Mouse (Mus musculus) hindbrain, embryonic 15.5 days (tissue): ENCODE results near the gene Camta1. TPM values are rescaled to one million over a fixed set of nuclear protein-coding genes. Genes with fewer than 3 reads are reported as not detected.
"Not testable (repeated sequence)": the region's sequence is repeated elsewhere in the genome, so short reads cannot be mapped to it uniquely, and the experiment has no call there.

ENCODE experiments used
- ATAC-seq: fragments of 200-750 bp; cut with Nextera tagmentation; 2 replicates; pipeline ENCODE4 v1.8.0; 2017; ENCODE audit warnings: low read depth, moderate number of reproducible peaks, moderate TSS enrichment; ENCODE audit not compliant: low FRiP score
- H3K27ac ChIP-seq: fragments of 300-500 bp; sonication (generic); replicated peaks from 2 replicates; pipeline ENCODE4 v1.5.1; 2015; ENCODE audit warnings: mild to moderate bottlenecking, inconsistent platforms
- H3K27me3 ChIP-seq: fragments of 300-500 bp; sonication (generic); 2 replicates; pipeline ENCODE4 v1.6.1; 2015; ENCODE audit warnings: control low read depth, inconsistent platforms
- H3K36me3 ChIP-seq: fragments of 300-500 bp; sonication (generic); 2 replicates; pipeline ENCODE4 v1.6.1; 2015; ENCODE audit warnings: control low read depth, inconsistent platforms
- H3K4me1 ChIP-seq: fragments of 300-500 bp; sonication (generic); replicated peaks from 2 replicates; pipeline ENCODE4 v1.6.1; 2015; ENCODE audit warnings: control low read depth, inconsistent platforms
- H3K4me2 ChIP-seq: fragments of 300-500 bp; sonication (generic); 2 replicates; pipeline ENCODE4 v1.6.1; 2015; ENCODE audit warnings: moderate library complexity, mild to moderate bottlenecking, inconsistent platforms
- H3K4me3 ChIP-seq: fragments of 300-500 bp; sonication (generic); 2 replicates; pipeline ENCODE4 v1.5.1; 2015; ENCODE audit warnings: mild to moderate bottlenecking, inconsistent platforms
- H3K9ac ChIP-seq: fragments of 300-500 bp; sonication (generic); 2 replicates; pipeline ENCODE4 v1.6.1; 2015; ENCODE audit warnings: inconsistent platforms
- H3K9me3 ChIP-seq: fragments of 300-500 bp; sonication (generic); 2 replicates; pipeline ENCODE4 v1.6.1; 2016; ENCODE audit warnings: control low read depth, inconsistent platforms
- WGBS: fragments of 180-500 bp; shearing (Covaris S2); methylation state at CpG from one replicate; pipeline ENCODE4 v1.1.7; 2015; 5-methylcytosine and 5-hydroxymethylcytosine counted together
- polyA plus RNA-seq: library from polyadenylated mRNA; unstranded; fragments of >200 nt; fragmentation: Nextera tagmentation; extraction: Ambion mirVana; gene quantifications from 2 replicates; pipeline ENCODE4 v1.2.1, GENCODE M21; 2015

Camta1 gene
- polyA plus RNA-seq, 1 experiment from 2014 or later, result 150 TPM

DNA sequence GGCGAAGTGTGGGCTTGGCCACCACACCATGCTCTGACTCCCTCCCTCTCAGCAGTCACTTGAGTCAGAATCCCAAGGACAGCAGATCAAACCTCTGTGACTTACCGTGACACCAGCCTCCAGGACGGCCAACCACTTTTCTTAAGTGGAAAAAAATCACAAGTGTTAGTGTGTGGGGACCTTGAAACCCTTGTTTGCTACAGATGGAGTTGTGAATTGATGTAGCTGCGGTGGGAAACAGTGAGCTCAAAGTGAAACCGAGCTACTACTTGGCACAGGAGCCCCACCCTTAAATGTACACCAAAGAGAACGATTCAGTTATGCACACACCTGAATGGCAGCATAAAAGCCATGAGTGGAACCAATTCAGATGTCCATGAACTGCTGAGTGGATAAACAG lies 936.7 kb downstream of the Camta1 start:
- Histone ChIP-seq H3K36me3 (no peaks in the 10 kb centered on the region), H3K9me3 (no peaks in the 10 kb centered on the region), H3K27ac (no peak overlapping the region), H3K9ac (no peak overlapping the region), H3K27me3 (no peaks in the 10 kb centered on the region), H3K4me2 (no peak overlapping the region), H3K4me3 (no peak overlapping the region), H3K4me1 (no peaks in the 10 kb centered on the region; the same call in 1 of the 2 replicates)
- ATAC-seq, result no peak
- 88% methylated on average over 6 of the region's 6 CpGs for WGBS

DNA sequence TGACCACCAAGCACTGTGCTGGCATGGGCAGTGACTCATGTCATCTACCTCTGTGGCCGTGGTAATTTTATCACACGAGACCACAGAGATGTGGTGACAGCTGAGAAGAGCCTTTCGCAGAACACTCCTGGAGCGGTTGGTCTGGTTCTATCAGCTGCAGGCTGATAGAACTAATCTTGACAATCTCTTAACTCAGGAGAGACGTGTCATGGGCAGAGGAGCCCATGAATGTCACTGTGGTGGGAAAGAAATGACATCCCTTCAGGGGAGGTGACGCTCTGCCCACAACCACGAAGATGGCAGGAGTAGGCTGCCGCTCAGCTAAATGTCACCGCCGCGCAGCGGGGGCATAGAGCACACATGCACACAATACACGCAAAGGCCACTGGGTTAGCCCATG lies 937.4 kb downstream of the Camta1 start:
- ATAC-seq, result no peak
- H3K4me1 ChIP-seq, result no peaks in the 10 kb centered on the region; the same call in 1 of the 2 replicates
- H3K9me3 ChIP-seq, result no peaks in the 10 kb centered on the region
- H3K27me3 ChIP-seq, result no peaks in the 10 kb centered on the region
- no peak overlapping the region for H3K9ac ChIP-seq
- H3K4me3 ChIP-seq, result no peak overlapping the region
- H3K4me2 ChIP-seq, result no peak overlapping the region
- no peak overlapping the region for H3K27ac ChIP-seq
- H3K36me3 ChIP-seq, result no peaks in the 10 kb centered on the region
- 88% methylated on average over 13 of the region's 13 CpGs for WGBS

DNA sequence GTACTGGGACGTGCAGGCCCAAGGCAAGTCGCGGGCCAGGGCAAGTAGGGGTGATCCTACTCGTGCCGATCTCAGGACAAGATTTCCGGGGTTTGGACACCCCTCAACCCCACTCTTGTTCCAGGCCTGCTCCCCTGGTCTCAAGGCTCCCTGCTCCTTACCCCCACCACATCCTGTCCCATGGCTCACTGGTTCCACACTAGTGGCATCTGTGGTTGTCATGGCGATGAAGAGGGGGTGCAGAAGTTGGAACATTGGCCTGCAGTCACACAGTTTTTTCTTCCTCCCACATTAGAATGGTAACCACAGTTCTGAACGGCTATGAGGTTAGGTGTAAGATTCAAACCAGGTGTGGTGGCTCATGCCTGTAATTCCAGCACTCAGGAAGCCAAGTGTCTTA lies 940.5 kb downstream of the Camta1 start:
- Histone ChIP-seq H3K4me1 (no peaks in the 10 kb centered on the region), H3K27ac (no peak overlapping the region), H3K36me3 (no peaks in the 10 kb centered on the region), H3K4me2 (no peak overlapping the region), H3K9ac (no peak overlapping the region), H3K4me3 (no peak overlapping the region), H3K27me3 (no peaks in the 10 kb centered on the region), H3K9me3 (no peaks in the 10 kb centered on the region)
- ATAC-seq, result no peak
- WGBS, result 86% methylated on average over 8 of the region's 8 CpGs

DNA sequence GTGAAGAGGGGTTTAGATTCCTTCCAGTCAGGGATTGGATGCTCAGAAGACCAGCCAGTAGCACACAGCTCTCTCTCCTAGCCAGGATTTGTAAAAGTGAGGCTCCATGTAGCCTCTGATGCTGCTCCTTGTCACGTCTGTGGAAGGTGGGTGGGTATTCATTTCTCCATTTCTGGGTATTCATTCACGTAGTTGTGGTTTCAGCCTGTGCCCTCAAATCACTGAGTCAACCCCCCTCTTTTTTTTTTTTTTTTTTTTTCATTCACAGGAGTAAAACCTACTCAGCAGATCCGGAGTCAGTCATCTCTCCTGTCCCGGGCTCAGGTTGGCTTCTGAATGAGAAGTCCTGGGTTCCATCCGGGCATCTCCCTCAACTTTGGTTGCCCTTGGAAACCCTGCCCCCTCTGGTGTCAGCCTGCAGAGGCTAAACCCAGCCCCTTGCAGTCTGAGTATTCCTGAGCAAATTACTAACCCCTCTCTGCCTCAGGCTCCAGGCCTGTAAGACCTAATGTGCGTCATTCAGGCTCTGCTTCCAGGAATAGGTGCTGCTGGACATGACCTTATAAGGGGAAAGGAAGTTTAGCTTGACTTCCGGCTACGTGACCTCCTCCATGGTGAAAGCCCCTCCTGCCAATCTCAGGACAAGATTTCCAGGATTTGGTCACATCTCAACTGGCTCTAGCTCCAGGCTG lies 944.2 kb downstream of the Camta1 start:
- Histone ChIP-seq H3K27ac (no peak overlapping the region), H3K9ac (no peak overlapping the region), H3K9me3 (no peaks in the 10 kb centered on the region), H3K36me3 (no peaks in the 10 kb centered on the region), H3K27me3 (no peaks in the 10 kb centered on the region), H3K4me1 (peaks cover 20% of the 10 kb centered on the region), H3K4me3 (no peak overlapping the region), H3K4me2 (no peak overlapping the region)
- no peak for ATAC-seq
- WGBS, result 71% methylated on average over 8 of the region's 8 CpGs

DNA sequence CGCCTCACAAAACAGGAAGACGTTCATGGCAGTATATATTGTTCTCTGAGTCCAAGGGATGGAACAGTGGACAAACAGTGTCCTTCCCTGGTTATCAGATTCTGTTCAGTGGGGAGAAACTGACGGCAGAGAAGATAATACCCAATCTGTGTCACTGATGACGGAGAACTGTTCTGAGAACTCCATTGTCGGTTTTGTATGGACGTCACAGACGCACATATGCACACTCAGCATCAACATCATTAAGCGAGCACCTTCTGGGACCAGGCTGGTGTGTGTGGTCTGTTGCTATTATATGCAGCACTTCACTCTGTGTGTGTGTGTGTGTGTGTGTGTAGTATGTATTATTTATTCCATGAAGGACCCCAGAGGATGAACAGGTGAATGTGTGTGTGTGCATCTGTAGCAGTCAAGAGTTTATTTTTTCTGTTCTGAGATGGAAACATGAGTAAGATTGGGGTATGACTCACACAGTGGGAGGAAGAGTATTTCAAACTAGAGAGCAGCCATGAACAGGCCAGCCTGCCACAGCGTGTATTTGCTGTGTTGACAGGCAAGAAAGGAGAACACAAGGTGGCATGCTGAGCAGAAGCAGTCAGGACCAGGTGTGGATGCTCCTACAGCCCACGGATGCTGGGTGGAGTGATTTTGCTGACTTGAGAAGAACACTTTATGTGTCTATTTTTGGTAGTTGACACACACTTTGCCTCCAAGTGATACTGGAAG lies 946.3 kb downstream of the Camta1 start:
- no peaks in the 10 kb centered on the region for H3K9me3 ChIP-seq
- H3K27me3 ChIP-seq, result no peaks in the 10 kb centered on the region
- H3K4me2 ChIP-seq, result peak overlapping the region; percentile 74
- H3K9ac ChIP-seq, result peak overlapping the region; percentile 85
- no peaks in the 10 kb centered on the region for H3K36me3 ChIP-seq
- peaks cover 20% of the 10 kb centered on the region for H3K4me1 ChIP-seq
- ATAC-seq, result no peak
- 42% methylated on average over 10 of the region's 10 CpGs for WGBS
- peak overlapping the region; percentile 80 for H3K27ac ChIP-seq
- H3K4me3 ChIP-seq, result peak overlapping the region; percentile 73

DNA sequence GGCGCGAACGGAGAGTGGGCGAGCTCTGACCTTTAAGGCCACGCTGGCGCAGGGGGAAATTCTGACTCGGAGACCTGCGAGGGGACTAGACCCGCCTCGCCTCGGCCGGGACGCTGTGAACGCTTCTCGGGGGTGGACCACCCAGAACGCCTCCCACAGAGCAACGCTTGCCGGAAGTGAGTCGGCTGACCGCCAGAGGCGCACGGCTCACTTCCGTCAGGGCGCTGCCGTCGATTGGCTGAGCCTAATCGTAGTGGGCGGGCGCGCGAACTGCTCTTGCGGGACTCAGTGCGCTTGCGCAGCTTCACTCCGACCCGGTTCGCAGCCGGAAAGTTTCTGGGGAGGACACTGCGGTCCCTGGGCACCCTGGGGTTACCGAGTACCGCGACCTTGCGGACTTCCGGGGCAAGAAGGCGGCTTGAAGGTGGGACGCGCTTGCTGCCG lies 947.4 kb downstream of the Camta1 start, which contains the start of the genes Park7 and Tnfrsf9:
Gene Park7 (minus strand): TSS at position 148 of the 444 bp plus-strand sequence.
Gene Tnfrsf9 (plus strand): TSS at position 273 of the 444 bp plus-strand sequence.
- H3K4me3 ChIP-seq, result peak within 1 kb of the TSS; percentile 73
- H3K27ac ChIP-seq, result peak within 1 kb of the TSS; percentile 89
- under 1% methylated on average over 48 of the region's 48 CpGs for WGBS
- H3K27me3 ChIP-seq, result no peaks in the 10 kb centered on the region
- ATAC-seq, result peak; percentile 85
- H3K9me3 ChIP-seq, result no peaks in the 10 kb centered on the region
- peak within 1 kb of the TSS; percentile 85 for H3K9ac ChIP-seq
- no peaks in the 10 kb centered on the region for H3K36me3 ChIP-seq
- H3K4me1 ChIP-seq, result peaks cover 24% of the 10 kb centered on the region
- H3K4me2 ChIP-seq, result peak within 1 kb of the TSS; percentile 74

DNA sequence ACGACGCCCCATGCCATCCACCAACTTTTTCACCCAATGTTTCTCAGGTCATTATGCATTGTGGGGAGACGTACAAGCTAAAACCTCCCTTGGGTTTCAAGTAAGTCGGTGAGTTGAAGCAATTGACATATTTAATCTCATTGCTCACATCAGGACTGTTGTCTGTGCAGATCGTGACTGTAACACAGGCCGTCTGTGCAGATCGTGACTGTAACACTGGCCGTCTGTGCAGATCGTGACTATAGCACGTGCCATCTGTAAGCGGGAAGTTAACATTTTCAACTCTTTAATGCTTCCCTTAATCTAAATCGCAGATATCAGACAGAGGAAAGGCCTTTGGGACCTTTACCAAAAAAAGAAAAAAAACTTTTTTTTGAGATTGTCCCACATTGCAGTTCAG lies 947.9 kb downstream of the Camta1 start:
- ATAC-seq, result no peak
- no peaks in the 10 kb centered on the region for H3K36me3 ChIP-seq
- no peaks in the 10 kb centered on the region for H3K27me3 ChIP-seq
- peaks cover 28% of the 10 kb centered on the region for H3K4me1 ChIP-seq
- WGBS, result 19% methylated on average over 12 of the region's 12 CpGs
- H3K27ac ChIP-seq, result peak overlapping the region; percentile 89
- H3K9ac ChIP-seq, result peak overlapping the region; percentile 85
- no peaks in the 10 kb centered on the region for H3K9me3 ChIP-seq
- peak overlapping the region; percentile 74 for H3K4me2 ChIP-seq
- H3K4me3 ChIP-seq, result peak overlapping the region; percentile 73

DNA sequence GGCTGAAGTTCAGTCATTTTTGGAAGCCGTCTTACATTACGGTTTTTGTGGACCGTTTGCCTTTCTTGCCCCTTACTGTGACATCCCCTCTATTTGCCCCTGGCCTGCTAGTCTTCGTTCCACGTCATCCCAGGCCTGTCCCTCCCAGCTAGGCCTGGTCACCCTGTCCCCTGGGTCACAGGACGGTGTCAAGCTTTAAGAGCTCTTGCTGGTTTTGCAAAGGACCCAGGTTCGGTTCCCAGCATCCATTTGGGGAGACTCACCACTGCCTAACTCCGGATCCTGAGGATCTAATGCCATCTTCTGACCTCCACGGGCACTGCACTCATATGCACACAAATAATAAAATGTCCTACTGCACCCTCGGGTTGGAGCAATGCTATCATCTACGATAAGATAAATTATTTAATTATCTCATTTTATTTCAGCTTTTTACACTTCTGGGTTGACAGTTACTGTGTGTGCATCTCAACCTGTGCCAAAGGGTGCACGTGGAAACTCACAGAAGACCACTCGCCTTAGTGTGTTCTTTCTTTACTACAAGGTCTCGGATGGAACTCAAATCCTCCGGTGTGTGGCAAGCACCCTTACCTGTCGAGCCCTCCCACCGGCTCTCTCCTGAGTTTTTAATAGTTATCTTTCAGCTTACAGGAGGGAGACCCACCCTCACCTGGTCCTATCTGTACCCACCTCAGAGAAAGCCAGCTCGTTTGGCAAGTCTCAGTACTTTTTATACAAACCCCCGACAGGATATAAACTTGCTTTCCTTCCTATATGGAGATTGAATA lies 951.3 kb downstream of the Camta1 start:
- no peaks in the 10 kb centered on the region for H3K9me3 ChIP-seq
- H3K27me3 ChIP-seq, result no peaks in the 10 kb centered on the region
- peaks cover 6% of the 10 kb centered on the region for H3K36me3 ChIP-seq
- peak overlapping the region; percentile 71 for H3K27ac ChIP-seq
- ATAC-seq, result peak; percentile 16; the same call in 1 of the 2 replicates
- 85% methylated on average over 19 of the region's 19 CpGs for WGBS
- H3K9ac ChIP-seq, result no peak overlapping the region
- peak overlapping the region; percentile 54 for H3K4me3 ChIP-seq
- H3K4me1 ChIP-seq, result peaks cover 37% of the 10 kb centered on the region
- peak overlapping the region; percentile 75 for H3K4me2 ChIP-seq

DNA sequence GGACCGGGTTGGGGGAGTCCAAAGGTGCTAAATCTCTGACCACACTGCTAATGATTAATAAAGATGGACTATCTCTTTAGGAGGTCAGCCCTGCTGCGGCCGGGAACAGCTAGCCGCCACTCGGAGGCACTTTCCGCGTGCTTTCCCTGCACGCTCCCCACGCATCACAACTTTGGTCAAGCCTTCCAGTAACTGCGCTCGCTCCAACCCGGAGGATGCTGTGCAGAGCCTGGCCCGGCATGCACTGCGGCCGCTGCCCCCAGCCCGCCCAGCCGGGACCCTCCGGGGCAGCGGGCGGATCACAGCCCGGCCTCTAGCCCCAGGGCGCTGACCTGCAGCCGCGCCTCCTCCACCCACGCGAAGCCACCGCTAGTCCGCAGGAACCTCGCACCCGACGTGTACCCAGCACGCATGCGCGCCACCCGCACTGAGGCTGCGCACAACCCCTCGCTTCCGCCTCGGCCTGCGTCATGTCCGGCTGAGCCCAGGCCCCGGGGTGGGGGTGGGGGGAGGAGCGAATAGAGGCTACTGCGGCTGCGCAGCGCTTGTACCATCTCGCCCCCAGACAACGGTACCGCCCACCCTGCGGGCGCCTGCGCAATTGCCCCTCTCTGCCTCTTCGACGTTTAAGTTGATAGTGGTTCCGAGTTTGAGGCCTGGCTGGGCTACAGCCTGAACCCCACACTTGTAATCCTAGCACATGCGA lies 952.1 kb downstream of the Camta1 start:
- Histone ChIP-seq H3K9me3 (no peaks in the 10 kb centered on the region), H3K27me3 (no peaks in the 10 kb centered on the region), H3K4me2 (peak overlapping the region; percentile 75), H3K36me3 (peaks cover 12% of the 10 kb centered on the region), H3K27ac (peak overlapping the region; percentile 80), H3K4me1 (peaks cover 31% of the 10 kb centered on the region), H3K9ac (peak overlapping the region; percentile 64), H3K4me3 (peak overlapping the region; percentile 54)
- peak; percentile 92 for ATAC-seq
- under 1% methylated on average over 49 of the region's 56 CpGs for WGBS

DNA sequence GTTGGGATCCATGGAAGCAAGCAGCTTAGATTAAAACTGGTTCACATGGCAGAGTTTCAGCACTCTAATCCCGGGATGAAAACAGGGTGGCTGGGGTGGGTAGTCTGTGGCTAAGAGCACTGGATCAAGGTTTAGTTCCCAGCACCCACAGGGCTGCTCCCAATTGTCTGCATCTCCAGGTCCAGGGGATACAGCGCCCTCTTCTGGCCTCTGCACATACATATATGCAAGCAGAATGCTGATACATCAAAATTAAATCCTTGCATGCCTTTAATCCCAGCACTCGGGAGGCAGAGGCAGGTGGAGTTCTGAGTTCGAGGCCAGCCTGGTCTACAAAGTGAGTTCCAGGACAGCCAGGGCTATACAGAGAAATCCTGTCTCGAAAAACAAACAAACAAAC lies 953.2 kb downstream of the Camta1 start:
- not testable (repeated sequence) for H3K9me3 ChIP-seq, ATAC-seq, H3K27me3 ChIP-seq, H3K27ac ChIP-seq, H3K9ac ChIP-seq
- 76% methylated on average over 5 of the region's 5 CpGs for WGBS
- 0 out of 2 replicates have a peak overlapping the region, but pooled peaks have one; percentile 54 for H3K4me3 ChIP-seq
- H3K4me1 ChIP-seq, result peaks cover 28% of the 10 kb centered on the region
- peak overlapping the region; percentile 75 for H3K4me2 ChIP-seq
- H3K36me3 ChIP-seq, result peaks cover 14% of the 10 kb centered on the region

DNA sequence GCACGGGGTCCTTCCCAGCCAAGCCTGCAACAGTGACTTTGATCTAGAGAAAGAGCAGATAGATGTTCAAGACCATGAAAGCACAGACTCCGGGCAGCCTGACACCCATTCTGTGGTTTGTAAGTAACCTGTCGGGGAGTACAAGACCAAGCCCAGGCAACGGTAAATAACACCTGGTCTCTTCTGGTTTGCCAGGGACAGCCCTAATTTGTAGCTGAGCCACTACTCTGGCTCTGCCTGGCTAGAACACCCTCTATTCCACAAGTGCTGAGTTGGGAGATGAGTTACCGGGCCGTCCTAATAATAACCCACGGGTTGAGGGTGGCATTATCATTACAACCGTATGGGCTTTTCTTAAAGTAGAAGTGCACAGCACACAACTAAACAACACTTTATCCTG lies 954.6 kb downstream of the Camta1 start:
- Histone ChIP-seq H3K9ac (no peak overlapping the region), H3K4me1 (peaks cover 21% of the 10 kb centered on the region), H3K27me3 (no peaks in the 10 kb centered on the region), H3K9me3 (no peaks in the 10 kb centered on the region), H3K4me2 (no peak overlapping the region), H3K36me3 (peaks cover 21% of the 10 kb centered on the region), H3K27ac (no peak overlapping the region), H3K4me3 (no peak overlapping the region)
- ATAC-seq, result no peak
- WGBS, result 97% methylated on average over 8 of the region's 8 CpGs
